Mouse (Mus musculus): ENCODE measurements around the gene Prr5l.

Prr5l gene

DNA sequence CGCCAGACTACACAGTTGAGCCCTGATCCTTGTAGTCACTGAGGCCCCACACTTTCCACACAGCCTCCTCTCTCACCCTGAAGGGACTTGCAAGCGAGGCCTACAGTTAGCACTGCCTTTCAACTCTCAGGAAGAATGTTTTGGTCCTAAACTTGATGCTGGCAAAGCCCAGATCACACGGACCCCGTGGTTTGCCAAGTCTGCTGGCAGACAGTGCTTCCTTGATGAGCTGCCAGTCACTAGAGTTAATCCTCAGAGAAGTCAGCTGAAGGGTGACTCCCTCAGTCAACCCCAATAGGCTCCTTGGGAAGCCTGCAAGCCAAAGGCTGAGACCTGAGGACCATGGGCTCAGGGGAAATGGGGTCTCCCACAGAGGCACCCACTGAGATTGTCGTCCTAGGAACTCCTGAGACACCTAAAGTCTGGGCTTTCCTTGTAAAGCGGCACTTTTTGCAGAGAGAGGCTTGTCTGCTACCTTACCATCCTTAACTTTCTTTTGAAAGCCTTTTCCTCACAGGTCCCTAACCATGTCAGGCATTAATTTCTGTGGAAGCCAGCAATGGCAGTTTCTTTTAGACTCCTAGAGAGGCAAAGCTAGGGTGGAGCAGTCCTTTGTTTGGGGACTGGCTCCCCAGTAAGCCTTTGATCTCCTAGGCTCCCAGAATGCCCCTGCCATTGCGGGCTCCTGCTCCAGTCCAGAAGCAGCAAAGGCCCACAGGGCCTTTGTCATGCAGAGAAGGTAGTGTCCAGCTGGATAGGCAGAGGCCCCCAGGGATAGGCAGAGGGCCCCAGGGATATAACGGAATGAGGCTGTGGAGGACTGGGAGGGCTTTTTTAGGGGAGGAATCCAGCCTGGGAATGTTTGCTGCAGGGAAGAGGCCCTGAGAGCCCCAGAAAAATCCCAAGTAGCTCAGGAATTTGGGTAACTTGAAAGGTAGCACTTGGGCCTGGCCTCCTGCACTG is 160.2 kb downstream of the Prr5l start:
- DNase-seq (ENCODE audit: low spot score), result no peak

- no peak for DNase-seq (ENCODE audit: low spot score)
Measured at GRCm38 (mm10) chr2:101721835-101722234, 161.0 kb downstream of the Prr5l start.

DNA sequence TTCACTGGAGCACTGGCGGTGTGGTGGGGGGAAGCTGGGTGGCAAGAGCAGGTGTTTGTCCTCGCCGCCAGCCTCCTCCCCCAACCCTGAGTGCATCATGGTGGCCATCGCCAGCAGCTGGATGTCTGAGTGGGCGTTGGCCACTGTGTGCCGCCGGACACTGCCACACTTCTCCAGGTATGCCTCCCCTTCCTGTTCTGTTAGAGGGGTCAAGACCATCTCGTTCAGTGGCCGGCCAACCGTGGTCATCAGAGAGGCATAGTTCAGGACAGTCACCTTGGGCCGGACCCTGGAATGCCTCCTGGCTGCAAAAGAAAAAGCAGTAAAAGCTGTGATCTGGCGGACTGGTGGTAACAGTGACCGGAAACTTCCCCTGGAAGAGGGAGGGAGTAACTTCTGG is 165.7 kb downstream of the Prr5l start:
- DNase-seq (ENCODE audit: low spot score), result no peak

DNA sequence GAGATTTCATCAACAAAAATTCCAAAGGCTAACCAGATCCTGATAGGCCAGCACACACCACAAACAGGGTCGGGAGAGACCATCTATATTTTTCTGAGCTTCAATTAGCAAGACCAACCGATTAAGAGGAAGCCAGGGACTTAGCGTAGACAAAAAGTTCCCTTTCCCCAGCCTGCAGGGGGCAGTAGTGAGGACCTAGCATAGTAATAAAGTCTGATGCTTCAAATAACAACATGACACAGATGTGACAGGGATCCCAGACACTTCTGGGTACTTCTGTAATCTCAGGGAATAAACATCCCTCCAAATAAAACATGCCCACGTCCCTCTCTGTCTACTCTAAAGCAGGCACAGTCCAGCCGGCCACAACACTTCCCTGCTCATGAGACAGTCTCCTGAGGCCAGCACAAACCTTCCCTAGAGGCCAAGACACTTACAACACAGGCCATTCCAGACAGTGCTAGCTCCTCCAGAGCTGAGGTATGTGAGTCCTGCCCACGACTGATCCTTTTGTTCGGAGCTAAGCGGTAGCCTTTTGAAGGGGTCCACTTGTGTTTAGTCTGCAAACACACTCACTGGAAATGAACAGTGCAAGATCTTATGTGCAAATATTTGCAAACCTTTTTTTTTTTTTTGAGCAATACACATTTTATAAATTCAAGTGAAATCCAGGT is 167.0 kb downstream of the Prr5l start:
- no peak for DNase-seq (ENCODE audit: low spot score)

DNA sequence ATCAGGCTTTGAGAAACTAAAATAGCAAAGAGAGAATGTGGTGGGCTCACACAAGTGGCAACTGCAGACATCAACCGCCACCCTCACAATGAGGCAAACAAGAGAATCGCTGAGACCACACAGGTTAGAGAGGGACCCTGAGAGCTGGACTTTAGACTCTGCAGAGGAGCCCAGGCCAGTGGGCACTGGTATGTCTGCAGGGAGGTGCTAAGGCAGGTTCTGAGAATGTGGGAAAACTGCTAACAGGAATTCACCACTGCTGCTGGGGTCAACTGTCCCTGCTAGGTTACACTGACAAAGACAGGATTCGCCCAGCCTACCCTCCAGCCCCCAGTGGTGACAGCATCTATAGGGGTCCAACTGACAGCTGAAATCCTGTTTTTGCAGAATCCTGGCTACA is 171.2 kb downstream of the Prr5l start:
- DNase-seq (ENCODE audit: low spot score), result no peak

- DNase-seq (ENCODE audit: low spot score), result no peak
Measured at GRCm38 (mm10) chr2:101705941-101706485, 176.8 kb downstream of the Prr5l start.

DNA sequence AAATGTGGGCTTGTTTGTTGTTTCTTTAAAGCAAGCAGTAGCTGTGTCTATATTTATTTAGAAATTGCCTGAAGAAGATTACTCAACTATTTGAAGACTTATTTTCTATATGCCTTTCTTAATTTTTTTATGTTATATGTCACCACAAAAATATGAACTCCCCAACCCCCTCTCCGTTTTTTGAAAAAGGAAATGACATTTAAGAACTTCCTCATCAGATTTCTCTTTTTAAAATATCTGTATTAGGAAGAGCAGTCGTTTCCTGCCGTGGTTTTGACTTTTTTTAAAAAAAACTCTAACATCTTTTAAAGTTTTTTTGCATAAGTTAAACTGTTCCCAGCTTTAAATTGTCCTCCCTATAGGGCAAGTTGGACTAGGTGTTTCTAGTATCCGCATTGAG is 183.5 kb downstream of the Prr5l start:
- no peak for DNase-seq (ENCODE audit: low spot score)

DNA sequence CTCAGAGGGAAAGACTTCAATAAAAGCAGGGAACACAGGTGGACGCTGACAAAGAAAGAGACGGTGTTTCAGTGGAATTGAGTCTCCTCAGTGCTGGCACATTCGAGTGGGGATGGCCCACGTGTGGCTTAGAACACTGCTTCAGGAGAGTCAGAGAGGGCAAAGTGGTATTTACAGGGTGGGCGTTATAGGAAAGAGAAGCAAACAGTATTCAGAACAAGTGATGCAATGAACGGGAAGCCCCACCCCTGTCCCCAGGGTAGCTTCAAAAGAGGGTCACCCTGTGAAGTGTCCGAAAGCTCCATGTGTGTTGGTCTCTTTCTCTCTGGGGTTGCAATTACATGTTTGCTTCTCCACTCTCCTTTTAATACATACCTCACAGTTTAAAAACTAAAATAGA is 187.2 kb downstream of the Prr5l start:
- no peak for DNase-seq (ENCODE audit: low spot score)

DNA sequence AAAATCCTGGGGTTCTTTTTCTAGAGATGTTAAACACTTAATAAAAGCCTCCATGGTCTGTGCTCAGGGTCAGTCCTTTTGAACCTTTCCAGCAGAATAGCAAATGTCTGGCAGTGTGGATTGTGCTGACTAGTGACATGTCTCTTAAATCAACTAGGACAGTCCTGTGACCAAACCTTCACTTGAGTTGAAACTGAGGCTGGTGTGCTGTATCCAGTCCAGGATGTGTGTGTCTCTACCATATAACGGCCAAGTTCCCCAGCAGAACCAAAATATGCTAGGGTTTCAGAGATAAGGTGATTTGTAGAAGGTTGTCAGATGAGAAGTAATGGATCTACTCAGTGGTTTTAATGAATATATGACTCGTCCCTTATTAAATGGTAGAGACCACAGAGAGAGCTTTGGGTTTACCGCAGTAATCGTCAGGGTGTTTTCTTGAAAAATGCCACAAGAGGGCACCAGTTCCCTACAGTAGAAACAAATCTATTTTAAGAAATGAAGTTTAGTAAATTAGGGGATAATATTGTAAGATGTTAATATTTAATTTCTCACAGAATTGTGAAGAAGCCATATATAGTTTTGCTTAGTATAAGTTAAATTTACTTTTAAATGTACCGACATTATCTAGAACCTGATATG is 189.1 kb downstream of the Prr5l start:
- no peak for DNase-seq (ENCODE audit: low spot score)

DNA sequence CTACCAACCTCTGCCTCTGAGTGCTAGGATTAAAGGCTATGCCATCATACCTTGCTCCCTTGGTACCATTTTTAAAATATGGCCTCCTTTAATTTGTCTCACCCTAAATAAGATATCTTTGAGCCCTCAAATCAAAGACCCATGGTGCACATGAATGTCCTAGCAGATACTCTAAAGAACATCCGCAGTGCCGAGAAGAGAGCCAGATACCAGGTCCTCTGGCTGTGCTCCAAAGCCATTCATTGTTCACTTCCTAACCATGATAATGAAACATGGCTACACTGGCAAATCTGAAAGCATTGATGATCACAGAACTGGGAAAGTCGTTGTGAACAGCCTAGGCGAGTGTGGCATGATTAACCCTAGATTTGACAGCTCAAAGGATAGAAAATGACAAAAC is 189.8 kb downstream of the Prr5l start:
- no peak for DNase-seq (ENCODE audit: low spot score)

DNA sequence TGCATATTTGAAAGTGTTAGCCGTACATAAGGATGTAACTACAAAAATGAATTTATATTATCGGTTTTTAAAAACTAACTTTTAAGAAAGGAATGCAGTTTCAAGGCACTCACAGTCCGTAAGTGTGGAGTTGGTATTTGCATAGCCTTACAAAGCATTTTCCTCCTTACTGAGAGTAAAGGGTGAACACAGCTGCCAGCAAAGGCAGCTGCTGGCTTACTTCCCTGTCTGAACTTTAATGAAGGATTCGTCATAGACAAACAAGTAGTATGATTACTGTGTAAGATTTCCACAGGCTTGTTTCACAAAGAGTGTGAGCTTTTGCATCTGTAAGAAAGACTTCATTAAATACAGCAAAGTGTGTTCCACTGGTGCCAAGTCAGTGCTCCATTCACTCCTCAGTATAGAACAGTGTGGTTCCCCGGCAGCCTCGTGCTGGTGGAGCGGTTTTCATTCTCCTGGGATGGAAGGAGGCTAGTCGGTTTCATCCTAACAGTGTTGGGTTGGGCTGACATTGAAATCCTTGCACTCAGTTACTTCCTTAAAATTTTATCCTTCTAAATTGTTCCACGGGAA is 192.5 kb downstream of the Prr5l start:
- no peak for DNase-seq (ENCODE audit: low spot score)

- DNase-seq (ENCODE audit: low spot score), result no peak
Measured at GRCm38 (mm10) chr2:101688011-101688410, 194.8 kb downstream of the Prr5l start.

- no peak for DNase-seq (ENCODE audit: low spot score)
Measured at GRCm38 (mm10) chr2:101684421-101684820, 198.4 kb downstream of the Prr5l start.

DNA sequence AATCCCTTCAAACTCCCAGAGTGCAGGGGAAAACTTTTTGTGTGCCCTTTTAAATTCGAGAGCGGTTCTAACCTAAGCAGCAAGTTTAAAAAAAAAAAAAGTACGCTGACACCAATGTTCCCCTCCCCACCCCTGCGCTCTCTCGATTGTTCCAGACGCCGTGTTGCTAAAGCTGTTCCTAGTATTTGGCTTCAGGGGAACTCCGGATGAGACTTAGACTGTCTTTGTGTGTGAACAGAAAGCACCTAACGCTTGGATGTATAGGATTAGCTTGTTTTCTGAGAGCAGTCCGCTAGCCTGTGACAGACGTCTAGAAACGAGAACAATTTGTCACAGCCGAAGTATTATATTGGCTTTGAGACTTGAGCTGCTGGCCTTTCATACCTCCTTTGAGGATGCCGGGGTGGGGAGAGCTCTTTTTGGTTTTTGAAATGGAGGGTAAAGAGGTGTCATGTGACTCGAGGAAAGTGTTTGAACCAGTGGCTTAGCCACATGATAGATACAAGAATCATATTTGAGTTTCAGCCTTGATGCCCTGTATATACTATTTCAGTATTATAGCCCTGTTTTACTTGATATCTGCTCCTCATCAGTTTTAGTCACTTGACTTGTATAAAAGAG is 203.6 kb downstream of the Prr5l start:
- DNase-seq (ENCODE audit: low spot score), result no peak

GRCm38 (mm10) chr2:101678236-101679021 is 204.4 kb downstream of the Prr5l start, which contains the start of gene Traf6:
TSS of gene Traf6 (plus strand) at chr2:101678429.
- peak; percentile 62 for DNase-seq (ENCODE audit: low spot score)

GRCm38 (mm10) chr2:101673547-101673946 is 209.3 kb downstream of the Prr5l start:
- no peak for DNase-seq (ENCODE audit: low spot score)

GRCm38 (mm10) chr2:101668751-101669150 is 214.1 kb downstream of the Prr5l start:
- no peak for DNase-seq (ENCODE audit: low spot score)

DNA sequence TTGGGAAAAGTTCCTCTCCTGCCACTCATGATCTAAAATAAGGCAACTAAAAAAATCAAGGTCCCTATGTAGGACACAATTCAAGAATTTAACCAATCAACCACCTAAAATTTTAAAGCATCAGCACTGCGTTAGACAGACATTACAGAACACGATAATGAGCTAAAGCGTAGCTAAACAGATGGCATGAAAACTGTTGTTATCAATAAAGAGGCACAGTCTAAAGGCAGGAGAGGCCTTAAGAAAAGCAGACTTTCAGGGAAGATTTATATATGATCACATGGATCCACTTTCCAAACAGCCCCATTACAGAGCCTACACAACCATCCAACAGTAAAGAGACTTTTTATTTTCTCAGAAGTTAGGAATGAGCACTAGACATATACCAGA is 217.1 kb downstream of the Prr5l start:
- no peak for DNase-seq (ENCODE audit: low spot score)

- DNase-seq (ENCODE audit: low spot score), result no peak
Measured at GRCm38 (mm10) chr2:101665058-101665702, 217.6 kb downstream of the Prr5l start.
